Mouse (Mus musculus) embryonic facial prominence, embryonic 15.5 days (tissue): ENCODE results near the gene Grm8. TPM values are rescaled to one million over a fixed set of nuclear protein-coding genes. Genes with fewer than 3 reads are reported as not detected.

Experiments used
- ATAC-seq: fragments of 200-750 bp; cut with Nextera tagmentation; 2 replicates; pipeline ENCODE4 v1.8.0; 2017; ENCODE audit warnings: low read depth, moderate TSS enrichment; ENCODE audit not compliant: insufficient number of reproducible peaks, low FRiP score, low TSS enrichment
- H3K27ac ChIP-seq: fragments of 300-500 bp; sonication (generic); replicated peaks from 2 replicates; pipeline ENCODE4 v1.5.1; 2015; ENCODE audit warnings: mild to moderate bottlenecking, inconsistent platforms
- H3K27me3 ChIP-seq: fragments of 300-500 bp; sonication (generic); 2 replicates; pipeline ENCODE4 v1.6.1; 2015; ENCODE audit warnings: inconsistent platforms
- H3K36me3 ChIP-seq: fragments of 300-500 bp; sonication (generic); 2 replicates; pipeline ENCODE4 v1.6.1; 2015; ENCODE audit warnings: mild to moderate bottlenecking, inconsistent platforms
- H3K4me1 ChIP-seq: fragments of 300-500 bp; sonication (generic); 2 replicates; pipeline ENCODE4 v1.6.1; 2015; ENCODE audit warnings: inconsistent platforms
- H3K4me2 ChIP-seq: fragments of 300-500 bp; sonication (generic); replicated peaks from 2 replicates; pipeline ENCODE4 v1.6.1; 2015; ENCODE audit warnings: mild to moderate bottlenecking, inconsistent platforms
- H3K4me3 ChIP-seq: fragments of 300-500 bp; sonication (generic); replicated peaks from 2 replicates; pipeline ENCODE4 v1.5.1; 2015; ENCODE audit warnings: mild to moderate bottlenecking, inconsistent platforms
- H3K9ac ChIP-seq: fragments of 300-500 bp; sonication (generic); 2 replicates; pipeline ENCODE4 v1.6.1; 2015; ENCODE audit warnings: inconsistent platforms
- H3K9me3 ChIP-seq: fragments of 300-500 bp; sonication (generic); replicated peaks from 2 replicates; pipeline ENCODE4 v1.6.1; 2016; ENCODE audit warnings: inconsistent platforms
- WGBS: fragments of 180-500 bp; shearing (Covaris S2); methylation state at CpG from one replicate; pipeline ENCODE4 v1.1.7; 2015; 5-methylcytosine and 5-hydroxymethylcytosine counted together
- polyA plus RNA-seq: library from polyadenylated mRNA; unstranded; fragments of >200 nt; fragmentation: Nextera tagmentation; extraction: Ambion mirVana; gene quantifications from 2 replicates; pipeline ENCODE4 v1.2.1, GENCODE M21; 2015

Grm8 gene
- 1.9 and 2.8 TPM in 2 replicates for polyA plus RNA-seq

DNA sequence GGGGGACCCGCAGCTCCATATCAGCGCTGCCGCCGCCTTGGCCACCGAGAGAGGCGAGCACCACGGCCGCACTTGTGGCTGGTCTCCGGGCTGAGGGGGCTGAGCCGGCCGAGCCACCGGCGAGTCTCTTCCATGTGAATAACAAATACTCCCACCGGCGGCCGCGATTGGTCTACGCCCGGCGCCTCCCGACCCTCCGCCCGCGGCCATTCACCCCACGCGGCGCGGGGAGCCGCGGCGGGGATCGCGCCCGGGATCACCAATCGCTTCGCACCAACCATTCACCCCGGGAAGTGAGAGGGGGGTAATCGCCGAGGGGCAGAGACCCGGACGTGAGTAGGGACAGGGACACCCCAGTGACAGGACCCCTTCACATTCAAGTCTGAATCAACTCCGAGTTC is at the start of gene Grm8:
TSS of gene Grm8 (minus strand) at position 178 of the 401 bp plus-strand sequence.
- peak within 1 kb of the TSS; percentile 21; the same call in 1 of the 2 replicates for H3K9ac ChIP-seq
- peaks cover 49% of the 10 kb centered on the region for H3K27me3 ChIP-seq
- WGBS = under 1% methylated on average over 42 of the region's 42 CpGs

GRCm38 (mm10) chr6:28169851-28170539 is 35.0 kb upstream of the Grm8 start:
- Histone ChIP-seq H3K4me1 (no peaks in the 10 kb centered on the region), H3K4me3 (no peak overlapping the region), H3K27me3 (no peaks in the 10 kb centered on the region), H3K27ac (no peak overlapping the region), H3K9ac (no peak overlapping the region), H3K9me3 (no peaks in the 10 kb centered on the region), H3K36me3 (no peaks in the 10 kb centered on the region), H3K4me2 (no peak overlapping the region)
- WGBS = 76% methylated on average over 19 of the region's 19 CpGs
- no peak for ATAC-seq

More for the DNA sequence above, at the start of gene Grm8:
- 0 out of 2 replicates have a peak, but pooled peaks have one; percentile 16 for ATAC-seq
- H3K36me3 ChIP-seq = no peaks in the 10 kb centered on the region
- peak within 1 kb of the TSS; percentile 56 for H3K4me3 ChIP-seq
- peaks cover 27% of the 10 kb centered on the region for H3K4me1 ChIP-seq
- H3K9me3 ChIP-seq = no peaks in the 10 kb centered on the region
- H3K4me2 ChIP-seq = peak within 1 kb of the TSS; percentile 99
- H3K27ac ChIP-seq = no peak within 1 kb of the TSS

DNA sequence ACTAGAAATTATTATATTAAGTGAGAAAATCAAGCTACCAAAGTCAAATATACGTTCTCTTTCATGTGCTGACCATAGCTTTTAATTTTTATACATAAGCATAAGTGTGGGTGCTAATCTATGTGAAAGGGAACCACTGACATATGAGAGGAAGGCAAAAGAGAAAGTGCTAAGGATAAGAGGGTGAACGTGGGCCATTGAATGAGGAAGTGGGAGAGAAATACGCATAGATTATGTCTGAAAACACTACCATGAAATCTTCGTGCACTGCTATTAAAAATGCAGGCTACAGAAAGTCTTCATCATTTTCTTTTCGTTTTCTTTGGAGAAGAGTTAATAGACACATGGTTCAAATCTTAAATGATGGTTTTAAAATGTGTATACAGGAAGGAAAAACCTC is 25.4 kb upstream of the Grm8 start:
- 67% methylated on average over 5 of the region's 5 CpGs for WGBS
- ATAC-seq = no peak
- no peak overlapping the region for H3K9ac ChIP-seq
- no peaks in the 10 kb centered on the region for H3K4me1 ChIP-seq
- H3K27ac ChIP-seq = no peak overlapping the region
- no peak overlapping the region for H3K4me2 ChIP-seq
- no peaks in the 10 kb centered on the region for H3K9me3 ChIP-seq
- no peak overlapping the region for H3K4me3 ChIP-seq
- no peaks in the 10 kb centered on the region for H3K36me3 ChIP-seq
- H3K27me3 ChIP-seq = no peaks in the 10 kb centered on the region

DNA sequence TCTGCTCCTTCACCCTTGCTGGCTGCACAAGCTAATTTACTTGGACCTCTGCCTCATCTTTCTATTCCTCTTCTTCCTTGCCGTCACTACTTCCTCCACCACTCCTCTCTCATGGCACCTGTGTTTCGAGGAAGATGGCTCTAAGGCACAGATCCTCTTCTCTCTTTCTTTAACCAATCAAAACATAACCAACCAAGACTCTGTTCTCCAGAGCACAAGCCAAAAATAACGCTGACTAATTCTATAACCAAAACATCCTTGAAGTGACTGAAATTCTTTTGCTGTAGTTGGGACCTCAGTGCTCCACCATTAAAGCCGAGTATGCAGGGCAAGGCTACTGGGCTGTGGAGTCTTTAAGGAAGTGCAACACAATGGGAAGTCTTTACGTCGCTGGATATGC is 11.5 kb upstream of the Grm8 start:
- Histone ChIP-seq H3K9me3 (no peaks in the 10 kb centered on the region), H3K27me3 (no peaks in the 10 kb centered on the region), H3K4me2 (no peak overlapping the region), H3K27ac (no peak overlapping the region), H3K4me3 (no peak overlapping the region), H3K4me1 (no peaks in the 10 kb centered on the region), H3K36me3 (no peaks in the 10 kb centered on the region), H3K9ac (no peak overlapping the region)
- 70% methylated on average over 6 of the region's 6 CpGs for WGBS
- no peak for ATAC-seq

DNA sequence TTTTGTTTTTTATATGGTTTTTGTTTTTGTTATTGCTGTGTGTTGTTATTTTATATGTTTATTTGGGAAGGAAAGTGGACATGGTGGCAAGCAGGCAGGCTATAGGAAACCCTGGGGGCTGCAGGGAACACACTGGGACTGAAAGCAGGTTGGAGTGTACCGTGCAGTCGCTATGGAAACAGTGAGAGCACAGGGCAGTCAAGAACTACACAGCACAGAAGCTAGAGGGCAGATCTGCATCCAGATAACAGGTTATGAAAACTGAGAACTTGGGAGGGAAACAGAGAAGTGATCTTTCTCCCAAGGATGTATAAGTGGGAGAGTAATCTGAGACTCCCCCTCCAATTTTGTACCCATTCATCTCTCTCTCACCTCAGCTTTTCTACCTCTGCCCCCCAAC is 7.4 kb upstream of the Grm8 start:
- no peak overlapping the region for H3K9ac ChIP-seq
- H3K36me3 ChIP-seq = no peaks in the 10 kb centered on the region
- ATAC-seq = no peak
- no peaks in the 10 kb centered on the region for H3K27me3 ChIP-seq
- H3K4me2 ChIP-seq = no peak overlapping the region
- no peaks in the 10 kb centered on the region for H3K9me3 ChIP-seq
- 10% methylated on average over 2 of the region's 2 CpGs for WGBS
- no peaks in the 10 kb centered on the region for H3K4me1 ChIP-seq
- H3K27ac ChIP-seq = no peak overlapping the region
- no peak overlapping the region for H3K4me3 ChIP-seq

GRCm38 (mm10) chr6:28135411-28136233 is 644 bp upstream of the Grm8 start:
- ATAC-seq = peak; percentile 81
- H3K27ac ChIP-seq = no peak overlapping the region
- peak overlapping the region; percentile 99 for H3K4me2 ChIP-seq
- H3K9ac ChIP-seq = 0 out of 2 replicates have a peak overlapping the region, but pooled peaks have one; percentile 21
- peaks cover 27% of the 10 kb centered on the region for H3K4me1 ChIP-seq
- H3K27me3 ChIP-seq = peaks cover 48% of the 10 kb centered on the region
- H3K9me3 ChIP-seq = no peaks in the 10 kb centered on the region
- peak overlapping the region; percentile 56 for H3K4me3 ChIP-seq
- under 1% methylated on average over 37 of the region's 37 CpGs for WGBS
- no peaks in the 10 kb centered on the region for H3K36me3 ChIP-seq

DNA sequence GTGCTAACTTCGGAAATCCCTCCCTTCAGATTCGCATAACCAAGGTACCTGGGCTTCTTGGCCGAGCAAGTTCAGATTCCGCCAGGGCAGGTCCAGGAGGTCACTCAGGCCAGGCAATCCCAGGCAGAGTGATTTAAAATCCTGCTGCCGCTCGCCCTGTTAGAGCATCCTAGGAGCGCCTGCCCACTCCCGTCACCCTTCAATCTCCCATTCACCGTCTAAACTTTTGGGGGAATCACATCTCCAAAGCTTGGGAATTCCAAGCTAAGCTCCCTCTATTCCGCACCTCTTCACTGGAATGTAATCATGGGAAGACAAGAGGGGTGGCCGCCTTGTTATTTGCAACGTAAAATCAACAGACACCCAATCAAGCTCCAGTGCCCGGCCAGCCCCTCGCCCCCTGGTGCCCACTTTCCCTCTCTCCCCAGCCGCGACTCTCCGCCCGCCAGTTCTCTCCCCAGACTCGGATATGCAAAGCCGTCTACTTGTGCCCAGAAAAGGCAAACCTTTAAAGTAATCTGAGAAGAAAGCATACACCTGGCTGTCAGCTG is 652 bp downstream of the Grm8 start:
- H3K4me1 ChIP-seq = peaks cover 27% of the 10 kb centered on the region
- H3K4me3 ChIP-seq = peak overlapping the region; percentile 56
- H3K9me3 ChIP-seq = no peaks in the 10 kb centered on the region
- H3K27me3 ChIP-seq = peaks cover 49% of the 10 kb centered on the region
- no peak overlapping the region for H3K27ac ChIP-seq
- H3K9ac ChIP-seq = no peak overlapping the region
- ATAC-seq = no peak
- H3K4me2 ChIP-seq = peak overlapping the region; percentile 99
- no peaks in the 10 kb centered on the region for H3K36me3 ChIP-seq
- under 1% methylated on average over 20 of the region's 20 CpGs for WGBS

- H3K27ac ChIP-seq = no peak overlapping the region
- WGBS = under 1% methylated on average over 38 of the region's 38 CpGs
- H3K4me1 ChIP-seq = peaks cover 27% of the 10 kb centered on the region
- H3K4me2 ChIP-seq = peak overlapping the region; percentile 99
- ATAC-seq = no peak
- peaks cover 49% of the 10 kb centered on the region for H3K27me3 ChIP-seq
- H3K9me3 ChIP-seq = no peaks in the 10 kb centered on the region
- H3K36me3 ChIP-seq = no peaks in the 10 kb centered on the region
- no peak overlapping the region for H3K9ac ChIP-seq
- H3K4me3 ChIP-seq = peak overlapping the region; percentile 56
Observed at GRCm38 (mm10) chr6:28133206-28134063, 1.5 kb downstream of the Grm8 start.

DNA sequence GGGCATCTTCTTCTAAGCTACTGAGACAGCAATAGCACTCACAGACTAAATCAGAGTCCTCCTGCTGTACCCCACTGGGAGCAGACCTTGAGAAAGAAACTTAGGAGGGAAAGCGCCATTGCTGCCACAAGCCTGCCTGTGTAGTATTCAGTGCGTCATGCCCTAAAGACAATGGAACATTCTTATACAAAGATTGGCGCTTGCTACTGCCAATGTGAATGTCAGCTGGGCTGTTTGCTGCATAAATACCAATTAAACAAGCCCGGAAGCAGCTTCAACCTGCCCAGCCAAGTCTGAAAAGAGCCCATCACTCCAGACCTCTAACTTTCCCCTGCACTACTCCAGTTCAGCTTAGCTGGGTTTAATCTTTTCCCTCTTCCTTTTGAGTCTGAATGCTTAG is 2.9 kb downstream of the Grm8 start:
- Histone ChIP-seq H3K9ac (no peak overlapping the region), H3K36me3 (no peaks in the 10 kb centered on the region), H3K9me3 (no peaks in the 10 kb centered on the region), H3K4me2 (no peak overlapping the region), H3K4me3 (no peak overlapping the region), H3K27ac (no peak overlapping the region), H3K27me3 (peaks cover 47% of the 10 kb centered on the region), H3K4me1 (peaks cover 27% of the 10 kb centered on the region)
- 8% methylated on average over 4 of the region's 4 CpGs for WGBS
- ATAC-seq = no peak

GRCm38 (mm10) chr6:28128871-28129270 is 6.1 kb downstream of the Grm8 start:
- WGBS = 85% methylated on average over 4 of the region's 4 CpGs
- H3K27me3 ChIP-seq = peaks cover 33% of the 10 kb centered on the region
- H3K4me1 ChIP-seq = peaks cover 9% of the 10 kb centered on the region
- no peak overlapping the region for H3K27ac ChIP-seq
- no peak overlapping the region for H3K9ac ChIP-seq
- H3K36me3 ChIP-seq = no peaks in the 10 kb centered on the region
- H3K4me3 ChIP-seq = no peak overlapping the region
- H3K9me3 ChIP-seq = no peaks in the 10 kb centered on the region
- ATAC-seq = no peak
- no peak overlapping the region for H3K4me2 ChIP-seq
